Comparison of ENCODE assay signal across 23 mouse cellular contexts in genomic region chr3:105720514-105720913, GRCm38 (mm10).
"Had no signal": no experiment of that assay in that cellular context is flagged by ENCODE, and none has a peak within 500 bp of the region (broad histone marks: within the 10 kb centered on the region; RNA-seq: fewer than 3 reads in every experiment).

No protein-coding gene starts in this region.

- H3K4me3 ChIP-seq: limb, embryonic 10.5 days; limb, embryonic 13.5 days; liver, embryonic 12.5 days; liver, embryonic 15.5 days; lung, embryonic 15.5 days; megakaryocyte, embryonic 14.5 days; midbrain, embryonic 10.5 days; neural tube, embryonic 12.5 days; neural tube, embryonic 15.5 days had no signal

- DNase-seq: kidney, adult 18-20 months; kidney, adult 9 months; kidney, postnatal 14 days; kidney, postnatal 4 days; layer of hippocampus, postnatal 36 days; liver; lung, adult 18-20 months; lung, postnatal 10 days; lung, postnatal 36 days; midbrain, embryonic 14.5 days; right cerebral cortex, adult 18-20 months; right cerebral cortex, postnatal 14 days; thymus, adult 18-20 months; thymus, postnatal 36 days had no signal

- H3K9me3 ChIP-seq: limb, embryonic 10.5 days; limb, embryonic 13.5 days; liver, embryonic 12.5 days; liver, embryonic 15.5 days; lung, embryonic 15.5 days; megakaryocyte, embryonic 14.5 days; midbrain, embryonic 10.5 days; neural tube, embryonic 12.5 days; neural tube, embryonic 15.5 days had no signal

- H3K27ac ChIP-seq: limb, embryonic 10.5 days; limb, embryonic 13.5 days; liver, embryonic 12.5 days; liver, embryonic 15.5 days; lung, embryonic 15.5 days; midbrain, embryonic 10.5 days; neural tube, embryonic 12.5 days; neural tube, embryonic 15.5 days had no signal

- H3K4me2 ChIP-seq: limb, embryonic 13.5 days; liver, embryonic 12.5 days; liver, embryonic 15.5 days; lung, embryonic 15.5 days; neural tube, embryonic 12.5 days; neural tube, embryonic 15.5 days had no signal

- H3K27me3 ChIP-seq: limb, embryonic 13.5 days; liver, embryonic 12.5 days; liver, embryonic 15.5 days; lung, embryonic 15.5 days; megakaryocyte, embryonic 14.5 days; neural tube, embryonic 12.5 days; neural tube, embryonic 15.5 days had no signal

- ATAC-seq: liver, embryonic 12.5 days had no signal

- H3K9ac ChIP-seq: limb, embryonic 13.5 days; liver, embryonic 12.5 days; liver, embryonic 15.5 days; lung, embryonic 15.5 days; neural tube, embryonic 12.5 days; neural tube, embryonic 15.5 days had no signal

- H3K36me3 ChIP-seq: limb, embryonic 10.5 days; midbrain, embryonic 10.5 days; neural tube, embryonic 12.5 days; neural tube, embryonic 15.5 days had no signal
